Mouse (Mus musculus) bone marrow, adult 2 months (tissue): Measurements from ENCODE around the gene Hmox1. TPM values are rescaled to one million over a fixed set of nuclear protein-coding genes. Genes with fewer than 3 reads are reported as not detected.

Experiments
- H3K27ac ChIP-seq: fragments of 200-500 bp; 2 replicates; pipeline ENCODE4 v1.5.1; 2012; ENCODE audit warnings: low read depth, mild to moderate bottlenecking, control low read depth, inconsistent platforms, low read length; ENCODE audit not compliant: control insufficient read depth, poor library complexity, insufficient read depth
- H3K4me1 ChIP-seq: fragments of 200-500 bp; 2 replicates; pipeline ENCODE4 v1.6.1; 2011; ENCODE audit warnings: low read length; ENCODE audit not compliant: control insufficient read depth, insufficient read depth
- H3K4me3 ChIP-seq: fragments of 200-500 bp; replicated peaks from 2 replicates; pipeline ENCODE3; 2011; ENCODE audit warnings: mild to moderate bottlenecking, low read depth, low read length, control low read depth; ENCODE audit not compliant: control insufficient read depth
- CTCF ChIP-seq: fragments of 200-500 bp; IDR thresholded peaks from 2 replicates; pipeline ENCODE4 v1.5.1; 2011; ENCODE audit warnings: low read length, control low read depth; ENCODE audit not compliant: control insufficient read depth, insufficient read depth
- POLR2A ChIP-seq: fragments of 200-500 bp; IDR thresholded peaks from 2 replicates; pipeline ENCODE4 v1.6.1; 2011; ENCODE audit warnings: low read depth, mild to moderate bottlenecking, control low read depth, low read length, borderline replicate concordance; ENCODE audit not compliant: control insufficient read depth
- WGBS: fragments of 180-500 bp; shearing (Covaris S2); methylation state at CpG from one replicate; pipeline ENCODE4 v1.1.7; 2018; 5-methylcytosine and 5-hydroxymethylcytosine counted together
- polyA plus RNA-seq: library from polyadenylated mRNA; stranded (reverse); fragments of >200 nt; gene quantifications from 2 replicates; pipeline ENCODE4 v1.2.4, GENCODE M21; 2011; ENCODE audit warnings: low replicate concordance; ENCODE audit not compliant: missing spikeins, insufficient read depth, insufficient read length

Hmox1 gene
- polyA plus RNA-seq, 1 experiment: 297 TPM

DNA sequence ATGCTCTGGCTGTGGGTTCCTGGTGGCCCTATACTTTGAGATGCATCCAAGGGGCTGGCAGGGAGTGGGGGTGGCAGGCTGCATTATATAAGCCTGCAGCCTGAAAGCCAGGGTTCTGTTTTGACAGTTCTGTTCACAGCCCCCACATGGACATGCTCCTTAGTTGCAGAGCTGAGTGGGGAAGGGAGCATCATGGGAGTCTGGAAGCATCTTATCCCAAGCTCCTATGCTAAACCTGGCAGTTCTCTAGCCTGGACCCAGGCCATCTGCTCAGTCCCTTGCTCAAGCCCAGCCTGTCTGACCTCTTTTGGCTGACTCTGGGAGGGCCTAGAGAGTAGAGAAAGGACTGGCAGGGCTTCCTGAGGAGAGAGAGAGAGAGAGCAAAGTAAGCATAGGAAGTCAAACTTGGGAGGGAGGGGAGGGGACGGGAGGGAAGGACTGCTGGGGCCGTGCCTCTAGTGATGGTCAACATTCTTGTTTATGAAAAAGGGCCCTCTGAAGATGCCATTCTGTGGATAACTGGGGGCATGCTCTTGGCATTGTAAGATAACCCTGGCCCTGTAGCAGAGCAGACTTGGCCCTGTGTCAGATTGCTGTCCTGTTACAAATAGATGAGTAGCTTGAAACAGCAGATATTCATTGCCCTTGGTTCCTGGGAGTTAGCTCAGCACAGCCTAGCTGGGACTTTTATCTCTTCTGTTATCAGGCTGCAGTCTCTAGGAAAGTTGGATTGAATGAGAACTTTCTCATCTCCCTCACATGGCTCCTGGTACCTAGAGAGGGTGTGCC lies 41.4 kb downstream of the Hmox1 start:
- Histone ChIP-seq H3K27ac (no peak overlapping the region), H3K4me1 (no peaks in the 10 kb centered on the region), H3K4me3 (no peak overlapping the region)
- WGBS: 55% methylated on average over 2 of the region's 2 CpGs
- no peak for TF ChIP-seq CTCF
- TF ChIP-seq POLR2A: no peak

DNA sequence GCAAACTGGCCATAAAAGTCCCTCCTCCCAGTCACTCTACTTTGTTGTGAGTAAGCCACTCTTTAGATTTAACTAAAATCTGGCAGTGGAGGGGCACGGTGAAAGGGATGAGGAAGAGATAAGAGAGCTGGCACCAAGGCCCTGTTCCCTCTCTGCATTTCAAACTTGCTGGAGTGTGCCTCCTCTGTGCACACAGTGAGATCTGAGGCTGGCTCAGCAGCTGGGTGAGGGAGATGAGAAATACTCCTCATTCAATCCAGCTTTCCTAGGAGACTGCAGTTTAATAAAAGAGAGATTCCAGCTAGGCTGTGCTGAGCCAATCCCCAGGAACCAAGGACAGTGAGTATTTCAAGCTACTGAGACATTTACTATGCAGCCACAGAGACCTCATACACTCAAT lies 42.3 kb downstream of the Hmox1 start:
- no peaks in the 10 kb centered on the region for H3K4me1 ChIP-seq
- no peak overlapping the region for H3K4me3 ChIP-seq
- TF ChIP-seq POLR2A (no peak), CTCF (no peak)
- WGBS: 17% methylated on average over 1 of the region's 1 CpGs
- H3K27ac ChIP-seq: no peak overlapping the region

DNA sequence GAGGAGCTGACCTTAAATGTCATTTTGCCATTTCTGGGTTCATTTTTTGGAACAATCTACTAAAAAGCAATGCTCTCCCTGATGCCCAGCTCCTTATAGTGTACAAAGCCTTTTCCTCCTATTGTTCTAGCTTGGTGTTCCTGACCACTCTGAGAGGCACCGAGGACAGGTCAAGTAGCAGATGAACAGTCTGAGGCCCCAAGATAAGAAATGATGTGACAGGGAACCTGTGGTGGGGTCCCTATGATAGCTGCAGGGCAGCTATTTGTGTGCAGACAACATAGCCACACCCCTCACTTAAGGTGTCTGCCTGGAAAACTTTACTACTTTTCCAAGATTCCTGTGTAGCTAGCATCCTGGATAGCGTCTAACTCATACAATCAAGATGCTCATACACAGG lies 42.8 kb downstream of the Hmox1 start:
- no peaks in the 10 kb centered on the region for H3K4me1 ChIP-seq
- TF ChIP-seq CTCF: no peak
- no peak for TF ChIP-seq POLR2A
- H3K4me3 ChIP-seq: no peak overlapping the region
- 51% methylated on average over 2 of the region's 2 CpGs for WGBS
- no peak overlapping the region for H3K27ac ChIP-seq

DNA sequence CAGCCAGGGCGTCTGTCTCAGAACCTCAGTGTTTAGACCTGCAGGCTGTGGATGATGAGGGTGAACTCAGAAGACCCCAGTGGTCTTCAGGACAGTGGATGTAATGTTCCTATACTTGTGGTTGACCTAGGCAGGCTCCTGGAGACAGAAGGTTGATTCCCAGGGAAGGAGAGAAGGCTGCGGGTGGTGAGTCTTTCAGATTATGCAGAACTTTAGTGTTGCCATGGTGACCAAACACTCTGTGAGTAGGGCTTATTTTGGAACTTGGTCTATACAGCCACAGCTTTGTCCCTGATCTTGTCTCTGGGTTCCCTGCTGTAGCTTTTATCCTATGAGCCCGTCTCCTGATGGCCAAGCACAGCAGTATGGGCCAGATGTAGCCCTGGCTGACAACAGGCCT lies 44.1 kb downstream of the Hmox1 start:
- WGBS: 87% methylated on average over 3 of the region's 3 CpGs
- TF ChIP-seq POLR2A (no peak), CTCF (no peak)
- Histone ChIP-seq H3K4me3 (no peak overlapping the region), H3K4me1 (no peaks in the 10 kb centered on the region), H3K27ac (no peak overlapping the region)

Other genes with a start within 250 kb of the Hmox1 start
- gene Isx, start 220.4 kb upstream of the Hmox1 start, polyA plus RNA-seq: not detected in 2 replicates
- gene Hmgxb4, start 100.3 kb upstream of the Hmox1 start, polyA plus RNA-seq: 14.1 and 19.9 TPM in 2 replicates
- 9.1 and 23.7 TPM in 2 replicates for gene Tom1, start 59.9 kb upstream of the Hmox1 start, polyA plus RNA-seq
- 115 and 116 TPM in 2 replicates for gene Mcm5, start 15.9 kb downstream of the Hmox1 start, polyA plus RNA-seq
- gene Rasd2, start 120.3 kb downstream of the Hmox1 start, polyA plus RNA-seq: 0.90 TPM in 1 of 2 replicates, not detected in the other